In genomic region chr5:140223070-140224053, GRCm38 (mm10) we compare ENCODE assay signal across 16 mouse cellular contexts.
A peak's percentile ranks its signal among the peaks of the same experiment; 100 is the strongest.
DNase-seq lines count a peak whose midpoint lies in the region; ATAC-seq lines count a peak whose summit lies in the region.
"Had no signal": no experiment of that assay in that cellular context is flagged by ENCODE, and none has a peak within 500 bp of the region (broad histone marks: within the 10 kb centered on the region; RNA-seq: fewer than 3 reads in every experiment).

No protein-coding gene starts in this region.

- H3K9me3 ChIP-seq in embryonic facial prominence, embryonic 12.5 days, result no peaks in the 10 kb centered on the region
- H3K9me3 ChIP-seq in hindbrain, embryonic 12.5 days (replicated peaks), result no peaks in the 10 kb centered on the region
- no peaks in the 10 kb centered on the region for H3K9me3 ChIP-seq in neural tube, embryonic 12.5 days
- H3K9me3 ChIP-seq: limb, embryonic 13.5 days had no signal

- ATAC-seq in embryonic facial prominence, embryonic 12.5 days (ENCODE audit: insufficient number of reproducible peaks, insufficient read depth, low FRiP score, low TSS enrichment), result no peak; the same call in 1 of the 2 replicates
- ATAC-seq in hindbrain, embryonic 12.5 days (ENCODE audit: low FRiP score), result peak; percentile 71
- peak; percentile 81 for ATAC-seq in neural tube, embryonic 12.5 days (ENCODE audit: low FRiP score, low read depth)

- H3K4me2 ChIP-seq in embryonic facial prominence, embryonic 12.5 days (replicated peaks), result no peak overlapping the region
- no peak overlapping the region for H3K4me2 ChIP-seq in hindbrain, embryonic 12.5 days (replicated peaks)
- no peak overlapping the region for H3K4me2 ChIP-seq in neural tube, embryonic 12.5 days (replicated peaks)
- H3K4me2 ChIP-seq: limb, embryonic 13.5 days had no signal

- no peak overlapping the region for H3K9ac ChIP-seq in embryonic facial prominence, embryonic 12.5 days
- H3K9ac ChIP-seq in hindbrain, embryonic 12.5 days, result no peak overlapping the region
- no peak overlapping the region for H3K9ac ChIP-seq in neural tube, embryonic 12.5 days
- H3K9ac ChIP-seq: limb, embryonic 13.5 days had no signal

- H3K27ac ChIP-seq in embryonic facial prominence, embryonic 12.5 days, result peak overlapping the region; percentile 64
- peak overlapping the region; percentile 82 for H3K27ac ChIP-seq in hindbrain, embryonic 12.5 days
- H3K27ac ChIP-seq in neural tube, embryonic 12.5 days, result peak overlapping the region; percentile 47
- H3K27ac ChIP-seq: limb, embryonic 13.5 days had no signal

- peak; percentile 39 for DNase-seq in layer of hippocampus, adult 9-11 months
- no peak for DNase-seq in layer of hippocampus, postnatal 10 days (ENCODE audit: low spot score in 2 of 2)
- DNase-seq in spleen, postnatal 10 days (ENCODE audit: low spot score in 2 of 2), result no peak
- no peak for DNase-seq in frontal cortex, postnatal 10 days (ENCODE audit: low spot score in 2 of 2)
- no peak for DNase-seq in cerebellum, postnatal 25 days
- DNase-seq: adrenal gland, adult 8-10 months; cerebellum, adult 18-20 months; gastrocnemius, postnatal 10 days; heart, postnatal 4 days; right cerebral cortex, adult 18-20 months; thymus, postnatal 36 days had no signal

- 40% methylated on average over 20 of the region's 20 CpGs for WGBS in embryonic facial prominence, embryonic 12.5 days
- WGBS in hindbrain, embryonic 12.5 days, result 29% methylated on average over 20 of the region's 20 CpGs
- WGBS in neural tube, embryonic 12.5 days, result 23% methylated on average over 20 of the region's 20 CpGs

- no peak overlapping the region for H3K4me3 ChIP-seq in embryonic facial prominence, embryonic 12.5 days
- H3K4me3 ChIP-seq in hindbrain, embryonic 12.5 days, result no peak overlapping the region
- no peak overlapping the region for H3K4me3 ChIP-seq in neural tube, embryonic 12.5 days
- H3K4me3 ChIP-seq: erythroblast, embryonic 14.5 days; limb, embryonic 13.5 days had no signal

- 0 out of 2 replicates have a peak, but pooled peaks cover 6% of the 10 kb centered on the region for H3K4me1 ChIP-seq in embryonic facial prominence, embryonic 12.5 days
- peaks cover 38% of the 10 kb centered on the region for H3K4me1 ChIP-seq in hindbrain, embryonic 12.5 days
- peaks cover 50% of the 10 kb centered on the region for H3K4me1 ChIP-seq in neural tube, embryonic 12.5 days
- H3K4me1 ChIP-seq: limb, embryonic 13.5 days had no signal

- H3K36me3 ChIP-seq in embryonic facial prominence, embryonic 12.5 days, result no peaks in the 10 kb centered on the region
- H3K36me3 ChIP-seq in hindbrain, embryonic 12.5 days, result no peaks in the 10 kb centered on the region
- no peaks in the 10 kb centered on the region for H3K36me3 ChIP-seq in neural tube, embryonic 12.5 days

- H3K27me3 ChIP-seq in embryonic facial prominence, embryonic 12.5 days, result no peaks in the 10 kb centered on the region
- H3K27me3 ChIP-seq in hindbrain, embryonic 12.5 days, result no peaks in the 10 kb centered on the region; the same call in 1 of the 2 replicates
- no peaks in the 10 kb centered on the region for H3K27me3 ChIP-seq in neural tube, embryonic 12.5 days (replicated peaks)
- H3K27me3 ChIP-seq: limb, embryonic 13.5 days had no signal
